Mouse (Mus musculus): Measurements from ENCODE around the gene Olfr201. TPM values are rescaled to one million over a fixed set of nuclear protein-coding genes. Genes with fewer than 3 reads are reported as not detected.
"Not testable (repeated sequence)": the region's sequence is repeated elsewhere in the genome, so short reads cannot be mapped to it uniquely, and the experiment has no call there.

Gene Olfr201
- polyA plus RNA-seq, 1 experiment from 2014 or later: not detected

- H3K9ac ChIP-seq (ENCODE audit: low read depth, low read length); H3K27me3 ChIP-seq (ENCODE audit: control insufficient read depth, insufficient read depth, low read length); ATAC-seq (ENCODE audit: low FRiP score, low TSS enrichment); H3K9me3 ChIP-seq (ENCODE audit: control insufficient read depth, low read length); H3K4me3 ChIP-seq (ENCODE audit: low read length); H3K36me3 ChIP-seq (ENCODE audit: control insufficient read depth, insufficient read depth, low read length); H3K4me1 ChIP-seq (ENCODE audit: control insufficient read depth, insufficient read depth, low read length); H3K4me2 ChIP-seq (replicated peaks; ENCODE audit: low read depth, low read length); H3K27ac ChIP-seq (ENCODE audit: low read depth, low read length): not testable (repeated sequence)
- 85% methylated on average over 1 of the region's 1 CpGs for WGBS
Measured at GRCm38 (mm10) chr16:59219667-59220066, 52.8 kb downstream of the Olfr201 start, which contains the start of gene Olfr199. Gene Olfr199, minus strand, starts transcription at chr16:59219767.

GRCm38 (mm10) chr16:59217861-59218260 lies 54.6 kb downstream of the Olfr201 start:
- ATAC-seq (ENCODE audit: low FRiP score, low TSS enrichment); H3K4me3 ChIP-seq (ENCODE audit: low read length); H3K36me3 ChIP-seq (ENCODE audit: control insufficient read depth, insufficient read depth, low read length); H3K9ac ChIP-seq (ENCODE audit: low read depth, low read length); H3K9me3 ChIP-seq (ENCODE audit: control insufficient read depth, low read length); H3K27me3 ChIP-seq (ENCODE audit: control insufficient read depth, insufficient read depth, low read length); H3K4me1 ChIP-seq (ENCODE audit: control insufficient read depth, insufficient read depth, low read length); H3K27ac ChIP-seq (ENCODE audit: low read depth, low read length); H3K4me2 ChIP-seq (replicated peaks; ENCODE audit: low read depth, low read length): not testable (repeated sequence)
- WGBS: 80% methylated on average over 3 of the region's 3 CpGs

Other genes starting within 250 kb of the Olfr201 start
- not detected in 2 replicates for gene Olfr186, start 242.3 kb downstream of the Olfr201 start, polyA plus RNA-seq (2014; fragmentation: Nextera tagmentation; extraction: Ambion mirVana)
- gene Olfr187, start 232.9 kb downstream of the Olfr201 start, polyA plus RNA-seq (2014; fragmentation: Nextera tagmentation; extraction: Ambion mirVana): not detected in 2 replicates
- not detected in 2 replicates for gene Olfr190, start 194.6 kb downstream of the Olfr201 start, polyA plus RNA-seq (2014; fragmentation: Nextera tagmentation; extraction: Ambion mirVana)
- not detected in 2 replicates for gene Olfr191, start 182.8 kb downstream of the Olfr201 start, polyA plus RNA-seq (2014; fragmentation: Nextera tagmentation; extraction: Ambion mirVana)
- gene Olfr193, start 160.8 kb downstream of the Olfr201 start, polyA plus RNA-seq (2014; fragmentation: Nextera tagmentation; extraction: Ambion mirVana): not detected in 2 replicates
- gene Olfr194, start 151.6 kb downstream of the Olfr201 start, polyA plus RNA-seq (2014; fragmentation: Nextera tagmentation; extraction: Ambion mirVana): not detected in 2 replicates
- gene Olfr195, start 125.6 kb downstream of the Olfr201 start, polyA plus RNA-seq (2014; fragmentation: Nextera tagmentation; extraction: Ambion mirVana): not detected in 2 replicates
- not detected in 2 replicates for gene Olfr196, start 102.2 kb downstream of the Olfr201 start, polyA plus RNA-seq (2014; fragmentation: Nextera tagmentation; extraction: Ambion mirVana)
- gene Olfr198, start 69.1 kb downstream of the Olfr201 start, polyA plus RNA-seq (2014; fragmentation: Nextera tagmentation; extraction: Ambion mirVana): not detected in 2 replicates
- not detected in 2 replicates for gene Olfr199, start 52.9 kb downstream of the Olfr201 start, polyA plus RNA-seq (2014; fragmentation: Nextera tagmentation; extraction: Ambion mirVana)
- gene Olfr202, start 14.2 kb upstream of the Olfr201 start, polyA plus RNA-seq (2014; fragmentation: Nextera tagmentation; extraction: Ambion mirVana): not detected in 2 replicates
- gene Olfr203, start 26.2 kb upstream of the Olfr201 start, polyA plus RNA-seq (2014; fragmentation: Nextera tagmentation; extraction: Ambion mirVana): not detected in 2 replicates
- gene Olfr204, start 45.6 kb upstream of the Olfr201 start, polyA plus RNA-seq (2014; fragmentation: Nextera tagmentation; extraction: Ambion mirVana): not detected in 2 replicates
- not detected in 2 replicates for gene Olfr205, start 58.5 kb upstream of the Olfr201 start, polyA plus RNA-seq (2014; fragmentation: Nextera tagmentation; extraction: Ambion mirVana)
- not detected in 2 replicates for gene Olfr206, start 76.6 kb upstream of the Olfr201 start, polyA plus RNA-seq (2014; fragmentation: Nextera tagmentation; extraction: Ambion mirVana)
- not detected in 2 replicates for gene Olfr209, start 91.4 kb upstream of the Olfr201 start, polyA plus RNA-seq (2014; fragmentation: Nextera tagmentation; extraction: Ambion mirVana)
- not detected in 2 replicates for gene Gabrr3, start 134.7 kb upstream of the Olfr201 start, polyA plus RNA-seq (2014; fragmentation: Nextera tagmentation; extraction: Ambion mirVana)
- gene Riox2, start 199.1 kb upstream of the Olfr201 start, polyA plus RNA-seq (2014; fragmentation: Nextera tagmentation; extraction: Ambion mirVana): 33.5 and 41.9 TPM in 2 replicates

Measured in kidney, embryonic 14.5 days (tissue).